Mouse (Mus musculus) MN1 (cell line): ENCODE data around the gene Rab32.
"Not testable (repeated sequence)": the region's sequence is repeated elsewhere in the genome, so short reads cannot be mapped to it uniquely, and the experiment has no call there.

Experiments
- DNase-seq: peaks from one replicate; pipeline ENCODE4 v3.0.0-alpha.2; 2016; ENCODE audit warnings: low spot score

The Rab32 gene

DNA sequence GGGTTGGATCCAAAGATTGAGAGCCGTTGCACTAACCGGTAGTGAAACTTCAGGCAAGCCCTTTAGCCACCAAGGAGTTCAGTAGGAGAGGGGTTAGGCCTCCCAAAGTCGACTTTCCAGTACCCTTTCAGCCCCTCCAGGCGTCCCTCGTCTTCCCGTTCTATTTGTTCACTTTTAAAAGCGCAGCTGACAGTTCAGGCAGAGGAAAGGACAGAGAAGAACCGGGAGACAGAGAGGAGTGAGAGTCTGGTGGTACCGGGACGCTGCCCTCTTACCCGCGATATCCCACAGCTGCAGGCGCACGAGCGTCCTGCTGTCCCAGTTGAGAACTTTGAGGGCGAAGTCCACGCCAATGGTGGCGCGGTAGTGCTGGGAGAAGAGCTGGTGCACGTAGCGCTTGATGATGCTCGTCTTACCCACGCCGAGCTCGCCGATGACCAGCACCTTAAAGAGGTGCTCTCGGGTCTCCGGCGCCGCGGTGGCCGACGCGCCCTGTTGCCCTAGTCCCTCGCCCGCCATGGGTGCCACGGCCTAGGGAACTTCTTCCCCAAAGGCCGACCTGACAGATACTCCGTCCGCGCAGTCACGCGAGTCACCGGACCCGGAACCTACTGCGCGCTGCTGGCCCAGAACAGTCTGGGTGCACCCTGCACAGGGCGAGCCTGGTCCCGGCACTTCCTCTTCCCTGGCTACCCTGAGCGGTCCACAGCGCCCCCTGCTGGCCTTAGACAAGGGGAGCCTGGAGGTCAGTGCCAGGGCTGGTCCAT, at the start of gene Rab32:
Gene Rab32, minus strand, starts transcription at position 696 of the 767 bp plus-strand sequence.
- DNase-seq = no peak

GRCm38 (mm10) chr10:10600771-10601170, 42.7 kb upstream of the Rab32 start:
- DNase-seq = no peak

DNA sequence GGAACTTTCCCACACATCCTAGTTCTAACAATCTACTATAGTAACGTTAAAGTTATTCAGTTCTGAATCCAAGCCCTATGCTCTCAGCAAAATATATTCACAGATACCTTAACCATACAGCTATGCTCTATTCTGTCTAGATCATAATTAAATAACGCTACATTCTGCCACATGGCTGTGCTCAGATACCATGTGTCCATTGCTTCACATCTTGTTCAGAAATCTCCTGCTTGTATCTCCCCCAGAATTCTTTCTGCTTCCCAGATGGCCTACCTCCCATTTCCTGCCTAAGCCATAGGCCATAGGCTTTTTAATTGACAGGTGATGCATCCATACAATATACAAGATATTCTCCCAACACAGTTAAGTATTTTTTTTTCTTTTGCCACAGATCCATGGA, 39.4 kb upstream of the Rab32 start:
- not testable (repeated sequence) for DNase-seq

DNA sequence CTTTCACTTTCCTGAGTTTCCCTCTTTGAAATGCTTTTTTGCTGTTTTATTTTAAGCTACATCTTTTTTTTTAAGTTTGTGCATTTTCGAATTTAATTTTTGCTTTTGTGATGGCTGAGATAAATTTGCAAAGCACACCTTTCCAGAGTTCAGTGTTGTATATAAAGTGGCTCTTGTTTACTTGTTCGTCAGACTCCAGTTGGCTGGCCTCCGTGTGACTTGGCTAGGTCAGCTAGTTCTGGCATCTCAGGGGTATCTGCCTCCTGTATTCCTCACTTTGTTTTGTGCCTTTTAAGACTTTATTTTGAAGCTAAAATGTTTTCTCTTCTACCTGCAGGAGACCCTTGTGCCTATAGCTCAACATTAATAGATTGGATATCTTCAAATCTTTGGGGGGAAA, 22.7 kb upstream of the Rab32 start:
- no peak for DNase-seq

- peak; percentile 27 for DNase-seq
Measured at GRCm38 (mm10) chr10:10579821-10580220, 21.8 kb upstream of the Rab32 start.

- no peak for DNase-seq
Measured at GRCm38 (mm10) chr10:10558337-10558711, 259 bp upstream of the Rab32 start.

DNA sequence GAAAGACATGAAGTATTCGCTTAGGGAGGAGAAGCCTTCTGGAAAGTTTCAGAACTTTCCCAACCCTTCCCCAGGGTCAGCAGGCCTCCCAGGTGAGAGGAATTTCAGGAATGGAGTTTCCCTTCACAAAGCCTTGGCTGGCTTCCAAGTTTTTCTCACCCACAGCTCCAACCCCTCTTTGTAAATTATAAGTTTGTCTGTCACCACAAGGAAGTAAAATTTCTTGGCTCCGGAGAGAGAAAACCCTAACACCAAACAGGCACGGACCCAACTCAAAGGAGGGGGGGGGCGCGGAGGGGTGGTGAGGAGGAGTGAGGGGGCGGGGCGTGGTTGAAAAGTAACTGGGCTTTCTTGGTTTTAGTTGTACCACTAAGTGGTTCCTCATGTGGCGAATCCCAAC, 980 bp downstream of the Rab32 start:
- no peak for DNase-seq

GRCm38 (mm10) chr10:10555676-10556075, 2.4 kb downstream of the Rab32 start:
- no peak for DNase-seq

DNA sequence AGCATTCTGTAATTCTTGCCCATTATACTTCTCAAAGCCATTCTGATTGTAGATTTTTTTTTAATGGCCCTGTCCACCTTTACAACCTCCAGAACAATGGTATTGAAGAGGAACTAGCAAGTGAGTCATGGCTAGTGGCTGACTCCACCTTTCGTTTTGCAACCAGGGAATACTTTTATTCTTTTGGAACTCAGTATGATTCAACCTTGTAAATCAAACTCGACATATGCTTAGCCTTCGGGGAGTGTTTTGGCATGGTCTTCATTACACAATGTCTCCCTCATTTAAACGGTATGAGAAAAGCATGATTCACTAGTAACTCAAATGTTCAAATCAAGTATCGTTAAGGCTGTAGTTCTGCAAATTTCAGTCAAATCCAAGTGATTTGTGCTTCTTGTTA, 2.8 kb downstream of the Rab32 start:
- no peak for DNase-seq

DNA sequence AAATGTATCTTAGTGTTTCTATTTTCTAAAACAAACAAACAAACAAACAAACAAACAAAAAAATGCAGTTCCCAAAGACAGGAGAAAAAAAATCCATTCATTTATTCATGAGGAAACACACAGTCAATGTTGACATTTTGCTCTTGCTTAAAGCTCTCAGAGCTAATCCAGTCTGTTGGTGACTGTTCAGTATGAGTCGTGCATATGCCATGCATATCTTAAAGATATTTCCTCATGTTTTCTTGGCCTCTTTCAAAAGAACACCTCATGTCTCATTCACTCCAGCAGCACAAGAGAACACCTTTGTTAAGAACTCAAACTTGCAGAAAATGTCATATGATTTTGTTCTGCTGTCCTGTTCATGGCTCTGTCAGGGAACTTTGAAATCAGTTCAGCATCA, 7.9 kb downstream of the Rab32 start:
- DNase-seq = no peak

- DNase-seq = no peak
Measured at GRCm38 (mm10) chr10:10546623-10547022, 11.4 kb downstream of the Rab32 start.

DNA sequence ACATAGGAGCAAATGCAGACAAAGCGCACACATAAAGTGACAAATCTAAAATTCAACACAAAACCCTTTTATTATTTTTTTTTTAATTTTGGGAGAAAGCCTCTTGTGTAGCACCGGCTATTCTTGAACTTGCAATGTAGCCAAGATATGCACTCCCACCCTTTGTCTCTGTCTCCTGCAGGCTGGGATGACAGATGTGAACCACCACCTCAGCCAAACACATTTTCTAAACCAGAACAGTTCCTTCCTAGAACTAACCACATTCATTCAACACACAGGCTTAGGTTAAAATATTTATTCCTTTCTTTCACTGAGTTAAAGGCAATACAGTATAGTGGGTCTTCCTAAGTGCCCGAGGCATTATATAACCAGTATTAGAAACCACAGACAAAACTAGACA, 13.1 kb downstream of the Rab32 start:
- no peak for DNase-seq
